Mouse (Mus musculus) kidney, adult 2 months (tissue): ENCODE measurements at regions not wholly inside any gene's neighbourhood (a gene's known extent, or its start where the extent isn't known, plus 50 kb on each side); places are given as distances from the start of the nearest gene placed in this dataset.
A peak's percentile ranks its signal among the peaks of the same experiment; 100 is the strongest.

Experiments used
- DNase-seq: peaks from one replicate; pipeline ENCODE4 v3.0.0; 2021
- H3K27ac ChIP-seq: fragments of 200-500 bp; 2 replicates; pipeline ENCODE4 v1.5.1; 2012; ENCODE audit warnings: low read depth, low read length, control low read depth, inconsistent platforms; ENCODE audit not compliant: insufficient read depth
- H3K27me3 ChIP-seq: fragments of 200-500 bp; replicated peaks from 2 replicates; pipeline ENCODE4 v1.6.1; 2012; ENCODE audit warnings: mild to moderate bottlenecking, moderate library complexity, low read length, inconsistent platforms; ENCODE audit not compliant: control insufficient read depth, insufficient read depth
- H3K36me3 ChIP-seq: fragments of 200-500 bp; 2 replicates; pipeline ENCODE4 v1.6.1; 2012; ENCODE audit warnings: mild to moderate bottlenecking, moderate library complexity, low read length, inconsistent platforms; ENCODE audit not compliant: control insufficient read depth, insufficient read depth
- H3K4me1 ChIP-seq: fragments of 200-500 bp; 2 replicates; pipeline ENCODE4 v1.6.1; 2011; ENCODE audit warnings: low read length; ENCODE audit not compliant: control insufficient read depth, insufficient read depth
- H3K4me3 ChIP-seq: fragments of 200-500 bp; 2 replicates; pipeline ENCODE4 v1.5.1; 2011; ENCODE audit warnings: mild to moderate bottlenecking, low read depth, low read length, control low read depth; ENCODE audit not compliant: insufficient read depth
- CTCF ChIP-seq: fragments of 200-500 bp; conservative IDR thresholded peaks from 2 replicates; pipeline ENCODE4 v1.5.1; 2011; ENCODE audit warnings: low read depth, mild to moderate bottlenecking, control low read depth, low read length, moderate library complexity, mixed read lengths; ENCODE audit not compliant: insufficient read depth, insufficient read length
- POLR2A ChIP-seq: fragments of 200-500 bp; IDR thresholded peaks from one replicate; pipeline ENCODE4 v1.6.1; 2011; ENCODE audit warnings: low read depth, low read length, control low read depth
- WGBS: fragments of 180-500 bp; shearing (Covaris S2); methylation state at CpG from one replicate; pipeline ENCODE4 v1.1.7; 2018; 5-methylcytosine and 5-hydroxymethylcytosine counted together

DNA sequence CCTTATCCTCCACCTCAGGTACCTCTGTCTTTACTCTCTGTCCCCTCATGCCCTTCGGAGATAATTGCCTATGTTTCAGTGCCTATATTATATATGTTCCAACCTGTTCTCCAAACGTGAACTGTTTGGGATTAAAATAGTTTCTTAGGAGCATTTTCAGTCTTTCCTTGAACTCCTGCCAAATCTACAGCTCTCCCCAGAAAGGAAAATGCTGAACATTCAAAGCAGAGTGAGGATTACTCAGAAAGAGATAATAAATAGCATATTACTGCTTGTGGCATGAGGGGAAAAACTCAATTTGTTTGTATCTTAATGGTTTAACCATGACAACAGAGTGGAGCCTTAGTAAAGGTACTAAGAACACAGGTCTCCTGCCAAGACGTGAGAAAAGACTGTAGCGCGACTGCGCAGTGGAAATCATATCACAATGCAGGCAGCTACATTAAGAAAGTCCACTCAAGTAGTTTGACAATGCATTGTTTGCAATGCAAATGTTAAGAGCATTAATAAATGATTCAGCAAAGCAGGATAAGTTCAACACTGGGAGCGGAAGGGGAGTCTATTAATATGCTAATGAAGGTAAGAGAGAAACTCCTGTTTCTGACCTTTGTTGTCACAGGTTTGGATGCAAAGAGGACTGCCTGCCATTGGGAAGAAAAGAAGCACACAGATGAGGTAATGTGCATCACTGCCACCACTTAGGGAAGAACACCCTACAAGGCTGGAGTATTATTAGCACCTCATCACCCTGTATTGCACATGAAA, 406.8 kb upstream of the Adamts9 start:
- TF ChIP-seq POLR2A: no peak
- TF ChIP-seq CTCF: no peak
- H3K4me3 ChIP-seq: no peak overlapping the region
- peaks cover 5% of the 10 kb centered on the region; the same call in 1 of the 2 replicates for H3K4me1 ChIP-seq
- no peaks in the 10 kb centered on the region for H3K27me3 ChIP-seq
- no peak overlapping the region for H3K27ac ChIP-seq
- DNase-seq: no peak
- WGBS: 69% methylated on average over 7 of the region's 7 CpGs
- no peaks in the 10 kb centered on the region for H3K36me3 ChIP-seq

DNA sequence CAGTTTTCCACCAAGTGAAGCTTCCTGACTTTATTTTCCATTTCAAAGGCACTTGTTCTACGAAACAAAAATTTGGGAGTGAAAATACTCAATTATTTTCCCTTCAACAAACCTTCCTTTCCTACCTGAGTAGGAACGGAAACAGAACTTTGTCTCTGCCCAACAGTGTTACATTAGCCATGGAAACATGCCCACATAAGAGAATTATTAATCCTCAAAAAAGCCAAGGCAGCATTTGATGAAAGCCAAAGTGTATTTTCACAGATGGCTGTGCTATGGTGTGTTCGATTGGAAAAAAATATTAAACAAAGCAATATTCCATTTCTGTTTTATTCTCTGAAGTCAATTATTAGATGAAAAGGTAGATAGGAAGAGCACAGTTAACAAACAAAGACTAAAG, 404.8 kb upstream of the Adamts9 start:
- Histone ChIP-seq H3K4me1 (peaks cover 5% of the 10 kb centered on the region; the same call in 1 of the 2 replicates), H3K27me3 (no peaks in the 10 kb centered on the region), H3K27ac (no peak overlapping the region), H3K4me3 (no peak overlapping the region), H3K36me3 (no peaks in the 10 kb centered on the region)
- WGBS: 63% methylated on average over 3 of the region's 3 CpGs
- TF ChIP-seq CTCF (no peak), POLR2A (no peak)
- peak; percentile 67 for DNase-seq

DNA sequence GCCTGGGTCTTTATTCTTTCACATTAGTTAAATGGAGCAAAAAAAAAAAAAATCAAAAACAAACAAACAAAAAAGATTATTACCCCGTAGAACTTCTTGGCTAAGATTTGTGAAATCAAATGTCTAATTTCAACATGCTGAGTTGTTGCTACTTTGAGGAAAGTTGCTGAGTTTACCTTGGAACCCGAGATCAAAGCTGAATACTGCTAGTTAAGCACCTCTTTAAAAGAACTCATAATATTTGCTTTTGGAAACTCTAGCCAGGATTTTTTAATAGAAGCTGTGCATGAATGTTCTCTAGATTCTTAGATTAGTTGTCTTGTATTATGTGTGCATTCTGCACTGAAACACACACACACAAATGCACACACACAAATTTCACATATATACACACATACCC, 385.4 kb upstream of the Adamts9 start:
- Histone ChIP-seq H3K27ac (no peak overlapping the region), H3K27me3 (no peaks in the 10 kb centered on the region), H3K4me3 (no peak overlapping the region), H3K4me1 (no peaks in the 10 kb centered on the region), H3K36me3 (no peaks in the 10 kb centered on the region)
- 48% methylated on average over 2 of the region's 2 CpGs for WGBS
- DNase-seq: no peak
- TF ChIP-seq CTCF: no peak
- no peak for TF ChIP-seq POLR2A

DNA sequence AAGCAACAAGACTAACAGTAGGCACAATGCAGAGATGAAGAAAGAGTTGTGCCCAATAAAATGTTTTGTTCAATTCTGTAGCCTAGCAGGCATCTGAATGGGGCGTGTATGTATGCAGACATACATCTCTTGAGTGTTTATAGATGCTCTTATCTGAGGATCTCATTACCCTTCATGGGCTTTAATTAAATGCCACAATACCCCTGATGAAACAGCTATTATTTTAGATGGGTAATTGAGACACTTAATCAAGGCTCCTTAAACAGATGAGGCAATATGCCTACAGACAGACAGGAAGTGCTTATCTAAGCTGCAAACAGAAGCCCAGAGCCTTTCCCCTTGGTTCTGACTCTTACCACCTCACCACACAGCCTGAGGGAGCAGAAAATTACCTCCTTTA, 384.6 kb upstream of the Adamts9 start:
- no peak for DNase-seq

DNA sequence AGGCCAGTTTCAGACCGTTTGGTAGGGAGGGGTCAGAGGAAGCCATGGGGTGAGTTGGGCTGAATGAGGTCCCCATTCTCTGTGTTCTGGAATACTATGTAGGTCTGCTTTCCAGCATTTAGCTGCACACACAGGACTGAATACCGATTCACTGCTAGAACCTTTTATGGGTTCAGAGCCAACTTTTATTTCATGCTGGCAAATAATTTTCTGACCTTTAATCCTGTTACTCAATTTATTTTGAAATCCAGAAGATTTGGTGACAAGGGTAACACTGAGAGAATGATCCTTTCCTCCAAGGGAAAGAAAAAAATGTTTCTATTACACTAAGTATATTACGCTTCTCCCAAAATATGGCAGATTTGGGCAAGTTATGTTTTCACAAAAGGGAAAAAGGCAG, 380.6 kb upstream of the Adamts9 start:
- Histone ChIP-seq H3K27ac (no peak overlapping the region), H3K36me3 (no peaks in the 10 kb centered on the region), H3K4me1 (no peaks in the 10 kb centered on the region), H3K4me3 (no peak overlapping the region), H3K27me3 (no peaks in the 10 kb centered on the region)
- 65% methylated on average over 3 of the region's 3 CpGs for WGBS
- peak; percentile 4 for DNase-seq
- TF ChIP-seq POLR2A: no peak
- no peak for TF ChIP-seq CTCF

More for the DNA sequence above, 384.6 kb upstream of the Adamts9 start:
- Histone ChIP-seq H3K4me3 (no peak overlapping the region), H3K27ac (no peak overlapping the region), H3K36me3 (no peaks in the 10 kb centered on the region), H3K4me1 (no peaks in the 10 kb centered on the region), H3K27me3 (no peaks in the 10 kb centered on the region)
- 78% methylated on average over 1 of the region's 1 CpGs for WGBS
- TF ChIP-seq POLR2A (no peak), CTCF (no peak)

DNA sequence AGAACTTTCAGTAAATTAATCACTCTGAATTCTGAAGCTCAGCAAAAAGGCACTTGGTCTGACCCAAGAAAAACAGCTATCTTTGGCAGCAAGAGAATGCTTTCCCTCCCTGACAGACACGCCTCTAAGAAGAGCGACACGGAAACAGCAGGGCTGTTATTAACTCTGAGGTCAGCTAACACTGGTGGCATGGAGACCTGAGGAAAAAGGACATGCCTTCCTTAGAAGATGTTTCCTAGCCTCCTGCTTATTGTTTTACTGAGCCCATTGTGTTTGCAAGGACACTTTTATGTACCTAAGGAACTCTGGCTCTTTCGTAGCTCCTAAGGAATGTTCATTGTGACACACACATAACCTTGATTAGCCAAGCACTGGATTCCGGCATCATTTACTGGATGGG, 371.3 kb upstream of the Adamts9 start:
- Histone ChIP-seq H3K36me3 (no peaks in the 10 kb centered on the region), H3K27ac (peak overlapping the region; percentile 52; the same call in 1 of the 2 replicates), H3K4me3 (no peak overlapping the region), H3K27me3 (no peaks in the 10 kb centered on the region), H3K4me1 (no peaks in the 10 kb centered on the region; the same call in 1 of the 2 replicates)
- 45% methylated on average over 5 of the region's 5 CpGs for WGBS
- DNase-seq: peak; percentile 52
- TF ChIP-seq POLR2A: no peak

DNA sequence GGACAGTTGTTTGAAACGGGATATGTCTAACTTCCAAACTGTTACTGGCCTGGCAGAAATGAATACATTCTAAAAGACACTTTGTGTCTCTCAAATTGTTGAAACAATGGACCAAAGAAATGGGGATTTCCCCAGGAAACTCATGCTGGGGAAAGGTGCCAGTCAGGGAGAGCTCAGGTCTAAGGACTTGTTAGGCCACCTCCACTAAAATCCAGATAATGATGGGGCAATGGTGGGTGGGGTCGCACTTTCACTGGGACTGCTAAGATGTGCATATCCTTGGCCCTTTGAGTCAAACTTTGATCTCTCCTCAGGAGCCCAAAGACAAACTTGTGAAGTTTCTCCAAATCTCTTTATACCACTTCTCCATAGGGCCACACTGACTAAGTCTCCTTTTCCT, 361.9 kb upstream of the Adamts9 start:
- Histone ChIP-seq H3K27me3 (no peaks in the 10 kb centered on the region), H3K4me1 (no peaks in the 10 kb centered on the region), H3K36me3 (no peaks in the 10 kb centered on the region), H3K27ac (no peak overlapping the region), H3K4me3 (no peak overlapping the region)
- TF ChIP-seq POLR2A: no peak
- TF ChIP-seq CTCF: no peak
- WGBS: 67% methylated on average over 2 of the region's 2 CpGs
- peak; percentile 3 for DNase-seq
